Mouse (Mus musculus) kidney, adult 9 months (tissue): ENCODE measurements around the gene Ctla4.

ENCODE experiments used
- DNase-seq: peaks from one replicate; pipeline ENCODE4 v3.0.0; 2022

Ctla4 gene

DNA sequence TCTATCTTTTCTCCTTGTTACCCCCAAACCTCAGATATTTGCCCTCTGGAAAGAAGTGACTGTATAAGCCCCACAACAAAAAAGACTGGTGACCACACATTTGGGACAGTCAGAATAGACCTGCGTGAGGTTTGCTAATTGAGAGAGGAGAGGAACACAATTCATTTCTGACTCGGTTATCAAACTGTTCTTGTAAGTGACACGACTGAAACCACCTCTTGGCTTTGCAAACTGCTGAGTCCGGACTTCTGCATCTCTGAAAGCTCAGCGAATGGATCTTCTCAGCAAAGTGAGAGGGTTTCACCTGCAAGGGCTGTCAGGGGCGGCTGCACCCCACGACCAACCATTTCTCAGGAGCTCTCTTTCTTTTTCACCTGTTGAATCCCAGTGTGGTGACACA is 43.6 kb downstream of the Ctla4 start:
- DNase-seq = no peak

DNA sequence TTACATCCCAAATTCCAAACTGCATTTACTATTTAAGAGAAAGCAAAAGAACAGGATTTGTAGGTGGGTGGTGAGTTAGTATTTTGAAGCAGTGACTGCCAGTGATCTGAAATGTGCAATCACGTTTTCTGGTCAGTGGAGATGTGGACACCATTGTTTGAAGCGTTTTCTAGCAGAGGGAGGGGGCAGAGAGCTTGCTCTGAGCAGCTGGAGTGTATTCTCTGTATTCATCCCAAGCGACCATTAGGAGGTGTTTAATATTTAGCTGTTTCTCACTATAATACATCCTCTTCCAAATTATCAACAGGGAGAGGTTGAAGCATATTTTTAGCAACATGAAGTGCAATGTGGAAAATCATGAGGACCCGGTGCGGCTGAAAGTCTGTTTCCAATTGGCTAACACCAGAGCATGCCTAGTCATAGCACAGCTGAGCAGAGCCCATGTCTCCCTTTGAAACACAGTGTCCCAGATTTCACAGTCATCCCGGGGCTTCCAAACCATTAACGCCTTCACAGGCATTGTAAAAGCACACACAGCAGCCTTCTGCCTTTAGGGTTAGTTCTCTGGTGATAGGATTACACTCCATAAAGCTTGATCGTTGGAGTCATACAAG is 49.3 kb downstream of the Ctla4 start:
- DNase-seq = no peak

GRCm38 (mm10) chr1:60936963-60937711 is 50.3 kb downstream of the Ctla4 start:
- DNase-seq = no peak

DNA sequence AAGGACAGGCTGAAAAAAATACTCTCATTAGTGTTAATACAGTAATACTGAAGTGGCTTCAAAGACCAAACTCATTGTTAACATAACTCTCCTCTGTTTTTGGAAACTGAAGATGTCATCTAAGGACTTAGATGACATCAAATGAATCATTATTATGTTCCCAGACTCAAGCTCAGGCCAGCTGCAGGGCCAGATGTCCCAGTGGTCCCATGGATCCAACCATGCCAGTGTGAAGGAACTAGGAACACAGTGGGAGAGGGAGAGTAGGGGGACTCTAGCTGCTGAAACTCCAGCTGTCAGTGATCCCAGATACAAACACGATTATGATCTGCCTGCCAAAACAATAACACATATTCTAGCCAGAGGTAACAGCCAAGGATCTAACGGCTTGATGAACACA is 51.5 kb downstream of the Ctla4 start:
- DNase-seq = no peak

- DNase-seq = no peak
Observed at GRCm38 (mm10) chr1:60938974-60939373, 52.2 kb downstream of the Ctla4 start.

DNA sequence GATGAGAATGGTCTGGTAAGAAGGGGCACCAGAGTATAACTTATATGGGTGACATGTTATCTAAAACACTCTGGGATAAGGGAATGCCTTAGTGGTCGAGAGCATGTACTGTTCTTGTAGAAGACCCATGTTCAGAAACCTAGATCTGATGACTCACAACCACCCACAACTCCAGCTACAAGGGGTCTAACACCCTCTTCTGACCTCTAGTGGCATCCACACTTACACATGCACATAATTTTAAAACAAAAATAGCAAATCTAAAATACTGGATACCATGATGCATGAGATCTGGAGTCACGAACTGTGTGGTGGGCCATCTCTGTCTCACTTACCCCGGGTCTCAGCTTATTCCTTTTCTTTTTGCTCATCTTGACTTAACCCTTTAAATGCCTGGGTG is 53.2 kb downstream of the Ctla4 start:
- DNase-seq = no peak

DNA sequence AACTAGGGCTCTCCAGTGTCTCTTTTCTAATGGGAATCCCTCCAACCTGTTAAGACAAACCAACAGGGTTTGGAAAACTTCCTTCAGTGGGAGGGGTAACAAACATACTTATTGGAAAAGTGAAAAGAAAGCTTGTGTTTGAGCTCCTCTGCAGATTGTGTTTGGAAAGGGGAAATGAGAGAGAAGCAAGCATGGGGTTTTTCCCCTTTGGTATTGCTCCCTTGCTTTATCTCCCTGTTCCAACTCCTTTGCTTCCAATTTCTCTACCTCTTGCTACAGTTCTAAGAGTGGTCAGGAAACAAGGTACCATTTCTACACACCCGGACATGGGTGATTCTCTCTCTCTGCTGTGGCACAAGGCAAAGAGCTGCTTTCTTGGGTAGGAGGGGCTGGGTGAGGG is 53.8 kb downstream of the Ctla4 start:
- DNase-seq = no peak

- DNase-seq = no peak
Observed at GRCm38 (mm10) chr1:60941056-60942048, 54.6 kb downstream of the Ctla4 start.

DNA sequence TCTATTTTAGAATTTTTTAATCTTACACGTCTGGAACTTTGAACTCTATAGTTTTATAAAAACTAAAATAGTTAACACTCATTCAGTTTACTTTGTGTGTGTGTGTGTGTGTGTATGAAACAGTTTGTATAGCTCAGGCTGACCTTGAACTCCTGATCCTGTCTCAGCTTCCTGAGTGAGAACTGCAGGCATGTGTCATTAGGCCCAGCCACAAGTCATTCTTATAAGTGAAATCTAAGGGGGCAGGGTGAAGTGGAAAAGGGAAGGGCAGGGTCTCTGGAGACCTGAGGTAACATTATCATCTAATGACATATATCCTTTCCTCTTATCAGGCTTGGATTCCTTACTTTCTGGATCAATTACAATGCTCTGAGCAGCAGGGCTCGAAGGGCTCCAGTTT is 56.1 kb downstream of the Ctla4 start:
- no peak for DNase-seq

- no peak for DNase-seq
Observed at GRCm38 (mm10) chr1:60945633-60946401, 59.0 kb downstream of the Ctla4 start.

DNA sequence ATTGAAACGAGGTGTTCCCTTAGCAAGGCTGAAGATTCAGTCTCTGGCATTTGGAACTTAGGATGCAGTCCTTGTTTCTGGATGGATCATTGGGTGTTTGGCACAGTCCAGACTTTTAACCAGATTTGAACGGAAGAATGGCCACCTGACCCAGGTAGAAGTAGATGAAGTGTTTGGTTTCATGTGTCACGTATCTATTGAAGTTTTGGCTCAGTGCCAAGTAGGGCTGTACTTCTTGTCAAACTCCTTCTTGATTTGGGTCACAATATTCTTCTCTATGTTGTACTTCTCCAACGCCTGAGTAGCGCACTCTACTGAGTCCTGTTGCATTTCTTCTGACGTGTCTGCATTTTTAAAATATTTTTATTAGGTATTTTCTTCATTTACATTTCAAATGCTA is 61.3 kb downstream of the Ctla4 start:
- no peak for DNase-seq

- DNase-seq = no peak
Observed at GRCm38 (mm10) chr1:60952958-60953357, 66.2 kb downstream of the Ctla4 start.

DNA sequence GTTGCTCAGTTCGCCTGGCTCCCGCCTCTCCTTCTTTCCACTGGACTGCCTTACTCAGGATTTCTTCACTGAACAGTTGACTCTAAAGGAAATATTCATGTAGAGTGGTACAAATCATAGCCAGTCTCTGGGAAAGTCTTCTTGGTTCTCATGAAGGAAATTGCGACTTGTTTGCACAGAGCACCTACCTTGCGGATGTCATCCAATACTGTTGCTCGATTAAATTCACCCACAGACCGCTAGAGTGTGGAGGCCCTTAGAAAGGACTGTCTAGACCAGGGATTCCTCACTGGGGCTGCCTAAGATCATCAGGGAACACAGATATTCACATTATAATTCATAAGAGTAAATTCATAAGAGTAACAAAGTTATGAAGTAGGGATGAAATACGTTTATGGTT is 66.9 kb downstream of the Ctla4 start:
- no peak for DNase-seq

GRCm38 (mm10) chr1:60954759-60955158 is 68.0 kb downstream of the Ctla4 start:
- DNase-seq = peak; percentile 16

- DNase-seq = no peak
Observed at GRCm38 (mm10) chr1:60955186-60955585, 68.4 kb downstream of the Ctla4 start.

- no peak for DNase-seq
Observed at GRCm38 (mm10) chr1:60956196-60956595, 69.4 kb downstream of the Ctla4 start.

GRCm38 (mm10) chr1:60958287-60958686 is 71.5 kb downstream of the Ctla4 start:
- DNase-seq = no peak

DNA sequence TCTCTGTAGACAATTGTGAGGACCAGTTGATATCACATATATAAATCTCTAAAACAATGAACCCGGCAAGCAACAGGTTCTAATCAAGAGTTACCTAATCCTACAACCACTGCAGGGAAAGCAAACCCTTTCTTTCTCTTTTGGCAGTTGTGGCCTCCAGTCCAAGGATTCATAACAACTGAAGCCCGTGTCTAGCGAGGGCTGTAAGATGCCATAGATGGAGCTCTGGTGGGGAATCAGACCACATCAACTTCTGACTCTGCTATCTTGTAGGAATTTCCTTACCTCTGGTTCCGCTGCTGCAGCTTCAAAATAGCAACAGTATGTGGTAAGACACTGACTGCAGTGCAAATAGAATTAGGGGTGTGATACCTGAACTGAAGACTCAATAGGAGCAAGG is 72.4 kb downstream of the Ctla4 start:
- DNase-seq = no peak

DNA sequence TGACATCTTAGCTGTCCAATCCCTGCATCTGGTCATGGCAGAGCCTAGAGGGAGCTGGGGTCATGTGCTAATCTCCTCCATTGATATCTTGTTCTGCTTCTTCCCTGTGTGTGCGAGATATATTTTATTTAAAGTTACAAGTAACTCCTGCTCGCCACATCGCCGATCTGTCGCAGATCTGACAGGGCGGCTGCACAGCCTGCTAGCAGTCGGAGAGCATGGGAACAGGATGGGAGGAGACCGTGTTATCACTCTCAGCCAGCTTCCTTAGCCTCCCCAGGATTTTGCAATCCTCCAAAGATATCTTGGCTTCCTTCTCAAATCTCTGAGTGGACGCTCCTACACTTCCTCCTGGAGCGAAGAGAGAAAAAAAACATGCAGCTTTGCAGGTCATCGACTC is 73.7 kb downstream of the Ctla4 start:
- DNase-seq = peak; percentile 24

DNA sequence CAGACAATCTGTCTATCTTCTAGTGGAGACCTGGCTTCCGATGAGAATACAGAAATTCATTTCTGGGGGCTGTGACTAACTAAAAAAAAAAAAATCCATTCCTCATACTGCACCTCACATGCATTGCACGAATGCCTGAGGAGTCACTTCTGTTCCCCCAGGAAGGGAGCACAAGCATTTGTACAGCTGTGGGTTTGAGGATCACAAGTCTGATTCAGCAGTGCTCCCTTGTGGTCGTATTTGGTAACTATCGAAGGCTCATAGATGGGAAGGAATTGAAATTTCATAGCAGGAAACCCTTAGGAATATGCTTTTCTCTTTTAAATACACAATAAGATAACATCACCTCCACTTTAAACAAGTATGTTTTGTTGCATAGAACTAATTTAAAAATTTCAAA is 74.3 kb downstream of the Ctla4 start:
- peak; percentile 55 for DNase-seq

- DNase-seq = no peak
Observed at GRCm38 (mm10) chr1:60962095-60962494, 75.3 kb downstream of the Ctla4 start.
